Mouse (Mus musculus): Measurements from ENCODE around the gene Gm5169. TPM values are rescaled to one million over a fixed set of nuclear protein-coding genes. Genes with fewer than 3 reads are reported as not detected.
"Not testable (repeated sequence)": the region's sequence is repeated elsewhere in the genome, so short reads cannot be mapped to it uniquely, and the experiment has no call there.

Gene Gm5169
- total RNA-seq (2021) = not detected
- long read RNA-seq, experiment 1 = 0 reads
- long read RNA-seq, experiment 2 = 0 reads

DNA sequence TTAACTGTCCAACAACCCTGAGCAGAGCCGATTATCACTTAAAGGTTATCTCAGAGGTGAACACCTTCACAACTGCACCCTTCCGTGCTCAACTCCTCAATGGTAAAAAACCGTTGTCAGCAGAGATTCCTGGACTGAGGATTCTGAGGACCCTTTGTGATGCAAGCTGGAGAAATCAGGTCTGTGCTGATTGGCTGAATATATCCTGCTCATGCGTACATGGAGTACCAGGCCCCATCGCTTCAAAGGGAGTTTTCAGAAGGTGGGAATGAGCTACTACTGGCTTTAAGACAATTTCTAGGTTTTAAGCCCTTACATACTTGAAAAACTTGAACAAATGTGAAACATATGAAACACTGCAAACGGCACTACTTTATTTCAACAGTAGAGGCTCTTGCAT is at the start of gene Gm5169:
Gm5169 (minus strand) TSS at position 101 of the 400 bp plus-strand sequence.
- DNase-seq; intact Hi-C loops (cut with DNase I): not testable (repeated sequence)

DNA sequence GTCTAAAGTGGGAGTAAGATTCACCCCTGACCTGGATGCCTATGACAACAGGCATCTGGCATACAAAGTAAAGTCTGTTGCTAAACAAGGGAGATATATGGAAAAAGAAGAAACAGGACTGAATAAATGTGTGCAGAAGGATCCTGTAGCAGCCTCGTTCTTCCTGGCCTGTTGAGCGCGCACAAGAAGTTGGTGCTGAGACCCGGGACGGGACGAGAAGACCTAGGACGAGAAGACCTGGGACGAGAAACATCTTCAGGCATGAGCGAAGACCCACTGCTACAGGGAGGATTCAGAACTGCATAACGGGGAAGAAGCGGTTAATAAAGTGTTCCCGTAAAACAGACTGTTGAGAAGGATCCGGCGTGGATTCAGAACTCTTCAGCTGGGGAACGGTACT is 46.2 kb upstream of the Gm5169 start:
- intact Hi-C loops (cut with DNase I); DNase-seq: not testable (repeated sequence)

All from heart, postnatal 14 days (tissue).